Mouse (Mus musculus) cortical plate, adult 2 months (tissue): Measurements from ENCODE around the gene Dmpk.

ENCODE experiments used
- CTCF ChIP-seq: fragments of 200-500 bp; IDR thresholded peaks from 2 replicates; pipeline ENCODE4 v1.5.1; 2011; ENCODE audit warnings: mild to moderate bottlenecking, control low read depth, low read length; ENCODE audit not compliant: insufficient read depth; ENCODE audit errors: extremely low read depth
- POLR2A ChIP-seq: fragments of 200-500 bp; IDR thresholded peaks from 2 replicates; pipeline ENCODE4 v1.6.1; 2011; ENCODE audit warnings: mild to moderate bottlenecking, low read length, control low read depth; ENCODE audit not compliant: insufficient read depth; ENCODE audit errors: extremely low read depth

- no peak for TF ChIP-seq CTCF
- no peak for TF ChIP-seq POLR2A
These were observed 4.9 kb upstream of the Dmpk start for GRCm38 (mm10) chr7:19078732-19079131.
